Mouse (Mus musculus) lung, postnatal 0 days (tissue): ENCODE data around the gene Cmtm1.

Experiments
- CTCF ChIP-seq: IDR thresholded peaks from 2 replicates; pipeline ENCODE4 v1.5.1; 2016; ENCODE audit warnings: antibody characterized with exemption, mild to moderate bottlenecking
- EP300 ChIP-seq: IDR thresholded peaks from 2 replicates; pipeline ENCODE4 v1.6.1; 2016; ENCODE audit warnings: antibody characterized with exemption, mild to moderate bottlenecking, control low read depth

- TF ChIP-seq CTCF: no peak
- TF ChIP-seq EP300: no peak
These were observed 62.1 kb downstream of the Cmtm1 start for GRCm38 (mm10) chr8:104247908-104248275.
